Mouse (Mus musculus) hindbrain, embryonic 14.5 days (tissue): ENCODE measurements around the gene Dnajc17. TPM values are rescaled to one million over a fixed set of nuclear protein-coding genes. Genes with fewer than 3 reads are reported as not detected.

Experiments used
- ATAC-seq: fragments of 200-750 bp; cut with Nextera tagmentation; 2 replicates; pipeline ENCODE4 v1.8.0; 2017; ENCODE audit warnings: moderate number of reproducible peaks, mild to moderate bottlenecking, moderate TSS enrichment, moderate library complexity; ENCODE audit not compliant: low FRiP score
- DNase-seq: peaks from one replicate; pipeline ENCODE4 v3.0.0-alpha.2; 2015; ENCODE audit warnings: low spot score
- H3K27ac ChIP-seq: fragments of 300-500 bp; sonication (generic); 2 replicates; pipeline ENCODE4 v1.5.1; 2014; ENCODE audit warnings: mild to moderate bottlenecking, moderate library complexity
- H3K27me3 ChIP-seq: fragments of 300-500 bp; sonication (generic); 2 replicates; pipeline ENCODE4 v1.6.1; 2014; ENCODE audit warnings: mild to moderate bottlenecking, low read length, mixed read lengths; ENCODE audit not compliant: control insufficient read depth, insufficient read depth
- H3K36me3 ChIP-seq: fragments of 300-500 bp; sonication (generic); replicated peaks from 2 replicates; pipeline ENCODE4 v1.6.1; 2014; ENCODE audit not compliant: control insufficient read depth, insufficient read depth
- H3K4me1 ChIP-seq: fragments of 300-500 bp; sonication (generic); replicated peaks from 2 replicates; pipeline ENCODE4 v1.6.1; 2014; ENCODE audit warnings: antibody characterized with exemption, low read length, mixed read lengths; ENCODE audit not compliant: control insufficient read depth, insufficient read depth
- H3K4me2 ChIP-seq: fragments of 300-500 bp; sonication (generic); replicated peaks from 2 replicates; pipeline ENCODE4 v1.6.1; 2014; ENCODE audit warnings: mild to moderate bottlenecking, moderate library complexity
- H3K4me3 ChIP-seq: fragments of 300-500 bp; sonication (generic); replicated peaks from 2 replicates; pipeline ENCODE4 v1.5.1; 2014; ENCODE audit warnings: mild to moderate bottlenecking, low read length
- H3K9ac ChIP-seq: fragments of 300-500 bp; sonication (generic); 2 replicates; pipeline ENCODE4 v1.6.1; 2014
- H3K9me3 ChIP-seq: fragments of 300-500 bp; sonication (generic); 2 replicates; pipeline ENCODE4 v1.6.1; 2016; ENCODE audit warnings: low read length; ENCODE audit not compliant: control insufficient read depth
- WGBS: fragments of 180-500 bp; shearing (Covaris S2); extraction: QIAGEN DNeasy Blood & Tissue Kit; methylation state at CpG from one replicate; pipeline ENCODE4 v1.1.7; 2014; 5-methylcytosine and 5-hydroxymethylcytosine counted together
- polyA plus RNA-seq: library from polyadenylated mRNA; unstranded; fragments of >200 nt; fragmentation: Nextera tagmentation; extraction: Ambion mirVana; gene quantifications from 2 replicates; pipeline ENCODE4 v1.2.1, GENCODE M21; 2014

Dnajc17 gene
- polyA plus RNA-seq, result 20.1 and 21.5 TPM in 2 replicates

DNA sequence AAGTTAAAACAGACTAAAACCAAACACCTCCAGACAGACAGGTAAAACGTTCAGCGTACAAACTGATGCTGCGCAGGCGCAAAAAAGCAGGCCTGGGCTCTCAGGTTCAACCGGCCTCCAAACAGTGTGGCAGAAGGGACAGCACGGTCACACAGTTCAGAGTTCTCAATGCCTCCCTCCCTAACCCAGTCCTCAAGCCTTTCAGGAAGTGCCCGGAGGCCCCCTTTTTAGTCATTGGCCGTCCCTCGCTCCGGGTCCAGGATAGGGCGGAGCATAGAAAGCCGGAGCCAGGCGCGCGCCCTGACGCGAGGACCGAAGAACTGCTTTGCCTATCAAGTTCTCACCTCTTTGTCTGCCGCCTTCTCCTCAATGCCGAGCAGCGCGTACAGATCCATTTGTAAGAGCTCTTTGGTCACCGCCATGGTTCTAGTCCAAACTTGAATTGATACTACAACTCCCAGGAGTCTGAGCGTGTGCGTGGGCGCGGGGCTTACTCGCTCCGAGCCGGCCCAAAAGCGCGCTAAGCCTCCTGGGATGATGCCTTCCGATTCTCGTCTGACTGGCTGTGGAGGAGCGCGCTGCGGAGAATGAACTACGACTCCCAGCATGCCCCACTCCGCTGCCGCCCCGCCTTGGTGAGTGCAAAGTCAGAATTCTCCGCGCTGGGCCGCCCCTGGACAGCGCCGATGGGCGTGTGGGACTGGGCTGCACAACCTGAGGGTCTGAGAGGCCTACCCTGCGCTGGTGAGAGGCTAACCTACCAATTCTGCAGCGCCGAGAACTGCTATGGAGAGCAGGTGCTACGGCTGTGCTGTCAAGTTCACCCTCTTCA, at the start of gene Dnajc17, which contains the start of gene Zfyve19:
Gene Dnajc17 (minus strand): TSS at position 452 of the 832 bp plus-strand sequence.
Gene Zfyve19 (plus strand): TSS at position 274 of the 832 bp plus-strand sequence.
- peak within 1 kb of the TSS; percentile 74 for H3K9ac ChIP-seq
- DNase-seq, result peak; percentile 95
- H3K4me3 ChIP-seq, result peak within 1 kb of the TSS; percentile 59
- peaks cover 27% of the 10 kb centered on the region for H3K36me3 ChIP-seq
- peak within 1 kb of the TSS; percentile 74 for H3K27ac ChIP-seq
- peaks cover 11% of the 10 kb centered on the region; the same call in 1 of the 2 replicates for H3K4me1 ChIP-seq
- H3K4me2 ChIP-seq, result peak within 1 kb of the TSS; percentile 71
- H3K9me3 ChIP-seq, result no peaks in the 10 kb centered on the region
- peak; percentile 97 for ATAC-seq
- H3K27me3 ChIP-seq, result no peaks in the 10 kb centered on the region
- under 1% methylated on average over 51 of the region's 51 CpGs for WGBS

DNA sequence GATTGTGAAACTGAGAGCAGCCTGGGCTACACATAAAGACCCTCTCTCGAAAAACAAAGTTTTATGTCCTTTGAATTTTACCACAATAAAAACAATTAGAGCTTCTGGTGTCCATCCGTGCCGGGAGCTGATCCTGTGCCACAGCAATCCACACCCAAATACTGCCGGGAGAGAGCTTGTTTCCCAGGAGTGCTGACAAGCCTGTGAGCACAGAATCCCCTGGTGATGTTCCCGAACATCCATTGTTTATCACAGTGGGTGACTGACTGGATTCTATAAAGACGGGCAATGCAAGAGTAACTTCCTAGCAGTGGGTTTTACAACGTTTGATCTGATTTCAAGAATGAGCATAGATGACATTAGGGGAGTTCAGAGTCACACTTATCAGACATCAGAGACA, 46.4 kb upstream of the Dnajc17 start:
- H3K4me2 ChIP-seq, result no peak overlapping the region
- no peak for ATAC-seq
- H3K9me3 ChIP-seq, result no peaks in the 10 kb centered on the region
- H3K9ac ChIP-seq, result no peak overlapping the region
- H3K36me3 ChIP-seq, result no peaks in the 10 kb centered on the region
- WGBS, result 7% methylated on average over 7 of the region's 7 CpGs
- no peak overlapping the region for H3K27ac ChIP-seq
- 0 out of 2 replicates have a peak, but pooled peaks cover 3% of the 10 kb centered on the region for H3K27me3 ChIP-seq
- H3K4me1 ChIP-seq, result no peaks in the 10 kb centered on the region
- no peak overlapping the region for H3K4me3 ChIP-seq
- no peak for DNase-seq

DNA sequence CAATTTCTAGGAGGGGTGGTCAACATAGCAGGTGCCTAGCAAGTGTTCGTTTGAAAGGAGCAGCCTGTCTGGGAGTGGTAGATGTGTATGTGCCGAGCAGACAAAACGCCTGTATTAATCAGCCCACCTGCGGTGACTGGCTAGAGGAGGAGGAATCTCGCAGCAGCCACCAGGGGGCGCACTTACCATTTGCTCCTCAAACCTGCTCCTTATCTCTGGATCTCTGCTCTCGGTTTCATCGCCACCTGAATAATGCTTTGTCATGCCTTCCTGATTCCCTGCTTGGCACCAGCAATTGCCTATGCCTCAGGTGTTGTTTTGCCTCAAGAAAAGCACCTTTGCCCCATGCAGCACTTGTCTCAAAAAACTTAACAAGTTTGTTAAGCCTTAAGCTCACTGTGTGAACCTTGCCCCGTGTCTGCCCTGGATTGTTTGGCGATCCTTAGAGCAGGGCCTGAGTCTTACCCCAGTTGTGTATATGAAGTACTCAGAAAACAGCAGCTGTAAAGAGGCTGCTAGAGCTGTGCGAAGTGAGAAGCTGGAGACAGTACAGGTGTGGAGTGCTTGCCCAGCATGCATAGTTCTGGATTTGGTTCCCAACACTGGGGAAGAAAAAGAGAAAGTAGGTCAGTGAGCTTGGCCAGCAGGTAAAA, 42.4 kb upstream of the Dnajc17 start:
- 18% methylated on average over 11 of the region's 11 CpGs for WGBS
- no peak overlapping the region for H3K27ac ChIP-seq
- peak; percentile 85 for DNase-seq

DNA sequence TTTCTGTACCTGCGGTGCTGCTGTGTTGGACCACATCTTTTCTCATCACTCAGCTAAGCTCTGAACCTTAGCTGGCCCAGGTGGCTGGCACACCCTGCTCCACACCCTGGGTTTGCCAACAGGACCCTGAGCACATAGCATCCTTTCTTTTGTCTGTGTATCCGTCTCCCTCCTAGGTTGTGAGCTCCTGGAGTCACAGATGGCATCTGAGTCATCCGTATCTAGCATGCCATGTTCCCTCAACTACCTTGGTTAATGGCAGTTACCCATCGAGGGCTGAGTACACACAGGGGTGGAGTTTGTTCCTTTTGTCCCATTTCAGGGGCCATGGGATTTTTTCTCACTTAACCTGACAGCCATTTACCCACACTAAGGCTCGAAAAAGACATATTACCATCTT, 41.8 kb upstream of the Dnajc17 start:
- Histone ChIP-seq H3K4me2 (peak overlapping the region; percentile 20; the same call in 1 of the 2 replicates), H3K36me3 (no peaks in the 10 kb centered on the region), H3K9ac (no peak overlapping the region), H3K27ac (no peak overlapping the region), H3K9me3 (no peaks in the 10 kb centered on the region), H3K27me3 (0 out of 2 replicates have a peak, but pooled peaks cover under 1% of the 10 kb centered on the region), H3K4me3 (no peak overlapping the region), H3K4me1 (no peaks in the 10 kb centered on the region)
- ATAC-seq (no peak), DNase-seq (no peak)
- WGBS, result 59% methylated on average over 5 of the region's 5 CpGs

More for the DNA sequence above, 42.4 kb upstream of the Dnajc17 start:
- Histone ChIP-seq H3K9ac (no peak overlapping the region), H3K36me3 (no peaks in the 10 kb centered on the region), H3K27me3 (0 out of 2 replicates have a peak, but pooled peaks cover 3% of the 10 kb centered on the region), H3K4me1 (no peaks in the 10 kb centered on the region), H3K9me3 (no peaks in the 10 kb centered on the region), H3K4me3 (no peak overlapping the region), H3K4me2 (peak overlapping the region; percentile 20; the same call in 1 of the 2 replicates)
- peak; percentile 34; the same call in 1 of the 2 replicates for ATAC-seq

DNA sequence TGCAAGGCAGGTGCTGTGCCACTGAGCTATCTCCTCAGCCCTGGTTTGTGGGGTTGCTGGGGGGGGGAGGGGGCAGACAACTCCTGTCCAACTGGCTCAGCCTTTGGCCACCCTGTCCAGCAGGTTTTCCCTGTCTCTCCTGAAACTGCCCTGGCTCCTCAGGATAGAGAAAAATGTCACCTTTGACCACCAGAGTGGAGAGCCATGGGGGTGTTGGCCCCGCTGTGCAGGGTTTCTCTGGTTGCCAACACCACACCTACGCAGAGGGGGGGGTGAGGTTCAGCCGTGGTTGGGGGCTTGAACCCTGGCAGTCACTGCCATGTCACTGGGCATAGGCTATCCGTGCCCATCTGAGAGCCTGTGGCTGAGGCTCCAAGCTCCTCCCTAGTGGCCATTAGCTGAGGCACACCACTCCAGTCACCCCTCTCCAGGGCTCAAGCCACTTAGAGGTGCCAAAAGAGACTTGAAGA, 41.0 kb upstream of the Dnajc17 start:
- Histone ChIP-seq H3K4me3 (no peak overlapping the region), H3K27ac (no peak overlapping the region), H3K36me3 (no peaks in the 10 kb centered on the region), H3K4me1 (no peaks in the 10 kb centered on the region), H3K9ac (no peak overlapping the region), H3K4me2 (no peak overlapping the region), H3K27me3 (no peaks in the 10 kb centered on the region), H3K9me3 (no peaks in the 10 kb centered on the region)
- ATAC-seq (no peak), DNase-seq (no peak)
- WGBS, result 80% methylated on average over 4 of the region's 4 CpGs

DNA sequence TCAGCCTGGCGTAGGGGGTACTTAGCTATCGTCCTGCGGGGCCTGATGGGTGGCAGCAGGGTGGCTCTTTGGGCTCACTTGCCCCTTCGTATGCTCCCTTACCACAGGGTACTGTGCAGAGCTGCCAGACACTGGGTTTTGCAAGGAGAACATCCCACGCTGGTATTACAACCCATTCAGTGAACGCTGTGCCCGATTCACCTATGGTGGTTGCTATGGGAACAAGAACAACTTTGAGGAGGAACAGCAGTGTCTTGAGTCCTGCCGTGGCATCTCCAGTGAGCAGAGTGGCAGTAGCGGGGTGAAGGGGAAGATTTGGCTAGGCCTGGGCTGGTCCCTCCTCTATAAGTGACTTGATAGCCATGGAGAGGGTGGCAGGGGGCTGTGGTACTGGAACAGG, 39.3 kb upstream of the Dnajc17 start:
- 82% methylated on average over 9 of the region's 9 CpGs for WGBS
- no peak overlapping the region for H3K4me3 ChIP-seq
- H3K9me3 ChIP-seq, result no peaks in the 10 kb centered on the region
- no peaks in the 10 kb centered on the region for H3K27me3 ChIP-seq
- no peaks in the 10 kb centered on the region for H3K4me1 ChIP-seq
- H3K27ac ChIP-seq, result no peak overlapping the region
- no peak overlapping the region for H3K9ac ChIP-seq
- H3K36me3 ChIP-seq, result no peaks in the 10 kb centered on the region
- no peak for DNase-seq
- no peak for ATAC-seq
- H3K4me2 ChIP-seq, result no peak overlapping the region

DNA sequence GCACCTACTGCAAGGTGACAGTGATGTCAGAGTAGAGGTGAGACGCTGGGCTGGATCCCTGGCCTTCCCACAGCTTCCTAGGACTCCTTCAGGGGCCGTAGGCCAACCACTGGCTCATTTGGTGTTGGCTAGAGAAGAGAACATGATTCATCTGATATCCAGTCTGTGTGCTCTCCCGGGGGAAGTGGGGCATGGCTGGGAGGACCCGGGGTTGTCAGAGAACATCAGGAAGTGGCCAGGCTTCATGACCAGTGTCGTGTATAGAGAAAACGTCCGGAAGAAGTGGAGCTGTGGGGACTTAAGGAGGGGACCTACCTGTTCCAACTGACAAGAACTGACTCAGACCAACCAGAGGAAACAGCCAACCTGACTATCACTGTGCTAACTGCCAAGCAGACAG, 36.7 kb upstream of the Dnajc17 start:
- 86% methylated on average over 7 of the region's 7 CpGs for WGBS
- no peak for ATAC-seq
- no peak overlapping the region for H3K27ac ChIP-seq
- no peaks in the 10 kb centered on the region for H3K36me3 ChIP-seq
- no peak overlapping the region for H3K4me3 ChIP-seq
- H3K4me2 ChIP-seq, result no peak overlapping the region
- no peak overlapping the region for H3K9ac ChIP-seq
- no peaks in the 10 kb centered on the region for H3K4me1 ChIP-seq
- peaks cover 2% of the 10 kb centered on the region; the same call in 1 of the 2 replicates for H3K27me3 ChIP-seq
- H3K9me3 ChIP-seq, result no peaks in the 10 kb centered on the region
- no peak for DNase-seq

DNA sequence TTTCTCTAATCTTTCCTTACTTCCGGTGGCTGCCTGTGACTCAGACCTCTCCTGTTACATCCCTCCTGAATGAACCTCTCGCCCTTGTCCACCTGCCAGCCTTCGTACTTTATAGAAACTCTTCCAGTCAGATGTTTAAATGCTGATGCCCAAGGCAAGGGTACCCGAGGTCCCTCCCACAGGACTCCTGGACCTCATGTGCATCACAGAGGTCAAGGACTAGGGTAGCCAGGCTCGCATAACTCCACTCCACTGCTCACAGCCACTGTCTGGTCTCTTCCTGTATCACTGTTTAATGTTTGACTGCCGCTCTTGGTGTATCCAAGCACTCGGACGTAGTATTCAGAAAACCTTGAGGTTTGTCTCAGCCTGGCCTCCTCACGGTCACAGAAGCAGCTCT, 34.0 kb upstream of the Dnajc17 start:
- no peak overlapping the region for H3K4me3 ChIP-seq
- no peaks in the 10 kb centered on the region for H3K9me3 ChIP-seq
- H3K36me3 ChIP-seq, result no peaks in the 10 kb centered on the region
- no peaks in the 10 kb centered on the region for H3K4me1 ChIP-seq
- ATAC-seq (no peak), DNase-seq (no peak)
- peaks cover 26% of the 10 kb centered on the region for H3K27me3 ChIP-seq
- H3K4me2 ChIP-seq, result no peak overlapping the region
- H3K9ac ChIP-seq, result no peak overlapping the region
- 84% methylated on average over 9 of the region's 9 CpGs for WGBS
- H3K27ac ChIP-seq, result no peak overlapping the region

DNA sequence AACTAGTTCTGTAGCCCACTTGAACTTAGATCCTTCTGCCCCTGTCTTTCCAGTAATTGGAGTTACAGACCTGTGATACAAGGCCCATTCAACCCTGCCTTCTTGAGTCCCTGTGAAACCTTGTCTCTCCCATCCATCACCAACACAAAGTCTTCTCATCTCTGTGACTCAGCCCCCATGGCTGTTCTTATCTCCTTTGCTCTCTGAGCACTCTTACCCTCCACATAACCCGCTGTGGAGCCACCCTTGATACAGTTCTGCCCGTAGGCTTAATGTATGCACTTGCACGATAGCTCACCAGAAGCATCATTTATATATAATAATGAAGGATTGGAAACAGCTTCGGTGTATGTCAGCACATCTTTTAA, 32.2 kb upstream of the Dnajc17 start:
- Histone ChIP-seq H3K4me2 (no peak overlapping the region), H3K9ac (no peak overlapping the region), H3K4me1 (peaks cover 6% of the 10 kb centered on the region; the same call in 1 of the 2 replicates), H3K27ac (no peak overlapping the region), H3K27me3 (peaks cover 43% of the 10 kb centered on the region), H3K9me3 (no peaks in the 10 kb centered on the region), H3K4me3 (no peak overlapping the region), H3K36me3 (no peaks in the 10 kb centered on the region)
- no peak for DNase-seq
- no peak for ATAC-seq
- WGBS, result 95% methylated on average over 4 of the region's 4 CpGs
